Mouse (Mus musculus) liver, adult 2 months (tissue): Measurements from ENCODE around the gene Tns4.

ENCODE experiments used
- CTCF ChIP-seq: fragments of 200-500 bp; IDR thresholded peaks from 2 replicates; pipeline ENCODE4 v1.5.1; 2011; ENCODE audit warnings: low read depth, low read length, control low read depth
- POLR2A ChIP-seq: fragments of 200-500 bp; IDR thresholded peaks from 2 replicates; pipeline ENCODE4 v1.6.1; 2011; ENCODE audit warnings: low read length, control low read depth; ENCODE audit not compliant: insufficient read depth; ENCODE audit errors: extremely low read depth

DNA sequence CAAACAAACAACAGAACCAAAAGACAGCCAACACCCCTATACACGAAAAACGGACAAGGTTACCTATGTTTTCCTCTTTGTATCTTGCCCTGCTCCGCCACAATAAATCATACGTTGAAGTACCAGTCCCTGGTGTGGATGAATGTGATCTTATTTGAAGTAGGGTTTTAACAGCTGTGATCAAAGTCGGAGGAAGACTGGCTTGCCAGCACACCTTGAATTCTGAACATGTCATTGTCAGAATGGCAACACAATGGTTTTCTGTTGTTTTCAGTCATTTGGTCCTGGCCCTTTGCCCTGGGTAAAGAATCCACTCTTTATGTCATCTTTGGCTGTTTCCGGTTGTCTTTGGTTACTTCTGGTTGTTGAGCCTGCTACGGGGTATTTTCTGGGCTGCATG lies 29.9 kb upstream of the Tns4 start:
- TF ChIP-seq POLR2A = no peak
- TF ChIP-seq CTCF = no peak
